Mouse (Mus musculus): ENCODE data around the gene Gm765.

Gm765 gene

GRCm38 (mm10) chr6:98221970-98222369, 120.6 kb downstream of the Gm765 start:
- DNase-seq (ENCODE audit: low spot score in 2 of 2), result peak; percentile 12 to 18

GRCm38 (mm10) chr6:98212225-98212624, 130.3 kb downstream of the Gm765 start:
- no peak for DNase-seq (ENCODE audit: low spot score in 2 of 2)

DNA sequence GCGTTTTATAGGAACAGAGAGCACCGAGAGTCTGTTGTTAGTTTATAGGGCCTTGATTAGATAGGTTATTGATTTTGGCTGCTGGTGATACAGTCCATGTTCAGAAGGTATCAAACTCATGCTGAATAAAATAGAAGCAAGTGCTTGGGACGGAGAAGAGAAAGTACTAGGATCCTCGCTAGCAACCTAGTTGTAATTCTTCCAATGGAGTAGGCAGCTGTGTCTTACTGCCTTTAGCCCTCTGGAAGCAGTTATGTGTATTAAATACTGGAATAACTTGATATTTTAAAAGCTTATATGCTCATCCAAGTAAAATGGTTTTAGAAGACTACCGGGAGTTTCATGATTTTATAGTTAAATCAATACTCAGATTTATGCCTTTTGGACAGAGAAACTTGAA, 132.3 kb downstream of the Gm765 start:
- no peak for DNase-seq (ENCODE audit: low spot score in 2 of 2)

GRCm38 (mm10) chr6:98208051-98208450, 134.5 kb downstream of the Gm765 start:
- no peak for DNase-seq (ENCODE audit: low spot score in 2 of 2)

- no peak for DNase-seq (ENCODE audit: low spot score in 2 of 2)
Measured at GRCm38 (mm10) chr6:98198706-98199105, 143.8 kb downstream of the Gm765 start.

GRCm38 (mm10) chr6:98190745-98191442, 151.7 kb downstream of the Gm765 start:
- DNase-seq (ENCODE audit: low spot score in 2 of 2), result no peak

Data from right cerebral cortex, postnatal 36 days (tissue).